Mouse (Mus musculus) thymus, adult 2 months (tissue): ENCODE results near the gene Card19. TPM values are rescaled to one million over a fixed set of nuclear protein-coding genes. Genes with fewer than 3 reads are reported as not detected.
A peak's percentile ranks its signal among the peaks of the same experiment; 100 is the strongest.

ENCODE experiments used
- DNase-seq: peaks from one replicate; pipeline ENCODE4 v3.0.0; 2021
- H3K27ac ChIP-seq: fragments of 200-500 bp; 2 replicates; pipeline ENCODE4 v1.5.1; 2012; ENCODE audit warnings: low read length, control low read depth; ENCODE audit not compliant: control insufficient read depth, insufficient read depth
- H3K27me3 ChIP-seq: fragments of 200-500 bp; 2 replicates; pipeline ENCODE4 v1.6.1; 2012; ENCODE audit warnings: mild to moderate bottlenecking, low read length, moderate library complexity, mixed read lengths; ENCODE audit not compliant: control insufficient read depth, insufficient read depth
- H3K36me3 ChIP-seq: fragments of 200-500 bp; 2 replicates; pipeline ENCODE4 v1.6.1; 2012; ENCODE audit warnings: mild to moderate bottlenecking, low read length, moderate library complexity; ENCODE audit not compliant: control insufficient read depth, insufficient read depth
- H3K4me1 ChIP-seq: fragments of 200-500 bp; replicated peaks from 2 replicates; pipeline ENCODE4 v1.6.1; 2012; ENCODE audit warnings: low read length; ENCODE audit not compliant: control insufficient read depth, insufficient read depth
- H3K4me3 ChIP-seq: fragments of 200-500 bp; 2 replicates; pipeline ENCODE4 v1.5.1; 2012; ENCODE audit warnings: mild to moderate bottlenecking, low read length, control low read depth, moderate library complexity; ENCODE audit not compliant: control insufficient read depth, insufficient read depth
- CTCF ChIP-seq: fragments of 200-500 bp; IDR thresholded peaks from 2 replicates; pipeline ENCODE4 v1.5.1; 2012; ENCODE audit warnings: mild to moderate bottlenecking, control low read depth, low read length, moderate library complexity, borderline replicate concordance; ENCODE audit not compliant: control insufficient read depth, poor library complexity, insufficient read depth; ENCODE audit errors: extremely low read depth
- POLR2A ChIP-seq: fragments of 200-500 bp; IDR thresholded peaks from 2 replicates; pipeline ENCODE4 v1.6.1; 2012; ENCODE audit warnings: mild to moderate bottlenecking, low read length, control low read depth, moderate library complexity; ENCODE audit not compliant: control insufficient read depth, poor library complexity, insufficient read depth; ENCODE audit errors: extremely low read depth
- WGBS: fragments of 180-500 bp; shearing (Covaris S2); methylation state at CpG from one replicate; pipeline ENCODE4 v1.1.7; 2018; 5-methylcytosine and 5-hydroxymethylcytosine counted together
- polyA plus RNA-seq: library from polyadenylated mRNA; depleted of rRNA; stranded (reverse); fragments of >200 nt; gene quantifications from 2 replicates; pipeline ENCODE4 v1.2.3, GENCODE M21; 2012

The Card19 gene
- polyA plus RNA-seq, 1 experiment, result 86.2 TPM

GRCm38 (mm10) chr13:49169448-49170207 is 46.2 kb downstream of the Card19 start:
- Histone ChIP-seq H3K27me3 (no peaks in the 10 kb centered on the region), H3K27ac (no peak overlapping the region), H3K4me1 (0 out of 2 replicates have a peak, but pooled peaks cover 4% of the 10 kb centered on the region), H3K4me3 (no peak overlapping the region), H3K36me3 (no peaks in the 10 kb centered on the region)
- TF ChIP-seq CTCF (peak; percentile 93), POLR2A (no peak)
- peak; percentile 78 for DNase-seq
- 25% methylated on average over 17 of the region's 17 CpGs for WGBS

GRCm38 (mm10) chr13:49167081-49167480 is 48.8 kb downstream of the Card19 start:
- Histone ChIP-seq H3K27ac (no peak overlapping the region), H3K36me3 (no peaks in the 10 kb centered on the region), H3K27me3 (no peaks in the 10 kb centered on the region), H3K4me1 (0 out of 2 replicates have a peak, but pooled peaks cover 4% of the 10 kb centered on the region), H3K4me3 (no peak overlapping the region)
- TF ChIP-seq CTCF (no peak), POLR2A (no peak)
- DNase-seq, result no peak
- WGBS, result 76% methylated on average over 9 of the region's 9 CpGs

- Histone ChIP-seq H3K4me3 (no peak overlapping the region), H3K36me3 (no peaks in the 10 kb centered on the region), H3K4me1 (0 out of 2 replicates have a peak, but pooled peaks cover 2% of the 10 kb centered on the region), H3K27ac (no peak overlapping the region), H3K27me3 (no peaks in the 10 kb centered on the region)
- 54% methylated on average over 7 of the region's 7 CpGs for WGBS
- no peak for DNase-seq
- no peak for TF ChIP-seq POLR2A
- TF ChIP-seq CTCF, result no peak
Measured at GRCm38 (mm10) chr13:49163645-49164044, 52.2 kb downstream of the Card19 start.

- no peaks in the 10 kb centered on the region for H3K27me3 ChIP-seq
- 8% methylated on average over 4 of the region's 4 CpGs for WGBS
Measured at GRCm38 (mm10) chr13:49162722-49163121, 53.1 kb downstream of the Card19 start.

GRCm38 (mm10) chr13:49161236-49161635 is 54.6 kb downstream of the Card19 start:
- TF ChIP-seq POLR2A (no peak), CTCF (no peak)
- no peaks in the 10 kb centered on the region for H3K27me3 ChIP-seq
- H3K4me1 ChIP-seq, result no peaks in the 10 kb centered on the region
- DNase-seq, result no peak
- H3K4me3 ChIP-seq, result no peak overlapping the region
- H3K36me3 ChIP-seq, result no peaks in the 10 kb centered on the region
- WGBS, result 46% methylated on average over 2 of the region's 2 CpGs
- no peak overlapping the region for H3K27ac ChIP-seq

More at GRCm38 (mm10) chr13:49162722-49163121, 53.1 kb downstream of the Card19 start:
- H3K27ac ChIP-seq, result no peak overlapping the region
- H3K4me3 ChIP-seq, result no peak overlapping the region
- no peak for DNase-seq
- H3K36me3 ChIP-seq, result no peaks in the 10 kb centered on the region
- H3K4me1 ChIP-seq, result 0 out of 2 replicates have a peak, but pooled peaks cover 1% of the 10 kb centered on the region
- TF ChIP-seq CTCF (no peak), POLR2A (no peak)

- Histone ChIP-seq H3K36me3 (no peaks in the 10 kb centered on the region), H3K4me3 (no peak overlapping the region), H3K27ac (no peak overlapping the region), H3K27me3 (no peaks in the 10 kb centered on the region), H3K4me1 (no peaks in the 10 kb centered on the region)
- DNase-seq, result no peak
- 85% methylated on average over 10 of the region's 10 CpGs for WGBS
- no peak for TF ChIP-seq CTCF
- no peak for TF ChIP-seq POLR2A
Measured at GRCm38 (mm10) chr13:49158040-49158713, 57.7 kb downstream of the Card19 start.
